Mouse (Mus musculus): ENCODE measurements around the gene Bloc1s1. TPM values are rescaled to one million over a fixed set of nuclear protein-coding genes. Genes with fewer than 3 reads are reported as not detected.

Gene Bloc1s1
- polyA plus RNA-seq, 1 experiment from 2014 or later, result 208 TPM

- peaks cover 37% of the 10 kb centered on the region for H3K27me3 ChIP-seq (replicated peaks)
- 0 out of 2 replicates have a peak, but pooled peaks cover 5% of the 10 kb centered on the region for H3K4me1 ChIP-seq
- no peak overlapping the region for H3K27ac ChIP-seq
- no peak for ATAC-seq (ENCODE audit: insufficient read depth, low FRiP score, low read depth)
- 66% methylated on average over 7 of the region's 7 CpGs for WGBS
- no peak overlapping the region for H3K9ac ChIP-seq
- H3K4me3 ChIP-seq (replicated peaks), result no peak overlapping the region
- H3K4me2 ChIP-seq, result no peak overlapping the region
- H3K9me3 ChIP-seq, result no peaks in the 10 kb centered on the region
- H3K36me3 ChIP-seq, result no peaks in the 10 kb centered on the region
Observed at GRCm38 (mm10) chr10:128929638-128930378, 6.0 kb upstream of the Bloc1s1 start.

- Histone ChIP-seq H3K9me3 (no peaks in the 10 kb centered on the region), H3K27ac (no peak overlapping the region), H3K36me3 (no peaks in the 10 kb centered on the region), H3K4me2 (no peak overlapping the region), H3K4me3 (replicated peaks) (no peak overlapping the region), H3K4me1 (peaks cover 10% of the 10 kb centered on the region; the same call in 1 of the 2 replicates), H3K27me3 (replicated peaks) (peaks cover 23% of the 10 kb centered on the region), H3K9ac (no peak overlapping the region)
- ATAC-seq (ENCODE audit: insufficient read depth, low FRiP score, low read depth), result no peak
- WGBS, result 44% methylated on average over 4 of the region's 4 CpGs
Observed at GRCm38 (mm10) chr10:128928356-128928755, 4.5 kb upstream of the Bloc1s1 start.

- H3K4me1 ChIP-seq, result peaks cover 53% of the 10 kb centered on the region
Observed at GRCm38 (mm10) chr10:128923013-128923691, 683 bp downstream of the Bloc1s1 start.

GRCm38 (mm10) chr10:128922822-128923012 lies 1.1 kb downstream of the Bloc1s1 start, which contains the start of gene Rdh5:
Gene Rdh5 (minus strand): TSS chr10:128922888.
- Histone ChIP-seq H3K9me3 (no peaks in the 10 kb centered on the region), H3K4me3 (replicated peaks) (peak within 1 kb of the TSS; percentile 93), H3K4me2 (peak within 1 kb of the TSS; percentile 89), H3K27ac (peak within 1 kb of the TSS; percentile 98), H3K27me3 (replicated peaks) (no peaks in the 10 kb centered on the region), H3K4me1 (peaks cover 55% of the 10 kb centered on the region), H3K36me3 (peaks cover 2% of the 10 kb centered on the region), H3K9ac (peak within 1 kb of the TSS; percentile 82)
- 19% methylated on average over 1 of the region's 1 CpGs for WGBS
- ATAC-seq (ENCODE audit: insufficient read depth, low FRiP score, low read depth), result no peak

More at GRCm38 (mm10) chr10:128923013-128923691, 683 bp downstream of the Bloc1s1 start:
- Histone ChIP-seq H3K36me3 (no peaks in the 10 kb centered on the region), H3K9me3 (no peaks in the 10 kb centered on the region), H3K9ac (peak overlapping the region; percentile 82), H3K27ac (peak overlapping the region; percentile 98), H3K4me2 (peak overlapping the region; percentile 89), H3K4me3 (replicated peaks) (peak overlapping the region; percentile 93), H3K27me3 (replicated peaks) (no peaks in the 10 kb centered on the region)
- under 1% methylated on average over 42 of the region's 42 CpGs for WGBS
- ATAC-seq (ENCODE audit: insufficient read depth, low FRiP score, low read depth), result peak; percentile 96

- Histone ChIP-seq H3K4me2 (peak overlapping the region; percentile 89), H3K4me3 (replicated peaks) (peak overlapping the region; percentile 93), H3K4me1 (peaks cover 55% of the 10 kb centered on the region), H3K36me3 (peaks cover 7% of the 10 kb centered on the region), H3K9me3 (no peaks in the 10 kb centered on the region), H3K27me3 (replicated peaks) (no peaks in the 10 kb centered on the region), H3K9ac (no peak overlapping the region), H3K27ac (peak overlapping the region; percentile 98)
- WGBS, result 69% methylated on average over 16 of the region's 16 CpGs
- ATAC-seq (ENCODE audit: insufficient read depth, low FRiP score, low read depth), result no peak
Observed at GRCm38 (mm10) chr10:128921883-128922821, 1.7 kb downstream of the Bloc1s1 start.

GRCm38 (mm10) chr10:128921251-128921650 lies 2.6 kb downstream of the Bloc1s1 start:
- ATAC-seq (ENCODE audit: insufficient read depth, low FRiP score, low read depth), result no peak
- H3K4me1 ChIP-seq, result peaks cover 55% of the 10 kb centered on the region
- peak overlapping the region; percentile 52 for H3K27ac ChIP-seq
- H3K9ac ChIP-seq, result no peak overlapping the region
- H3K27me3 ChIP-seq (replicated peaks), result no peaks in the 10 kb centered on the region
- H3K36me3 ChIP-seq, result peaks cover 9% of the 10 kb centered on the region
- 46% methylated on average over 1 of the region's 1 CpGs for WGBS
- H3K4me3 ChIP-seq (replicated peaks), result no peak overlapping the region
- no peak overlapping the region for H3K4me2 ChIP-seq
- H3K9me3 ChIP-seq, result no peaks in the 10 kb centered on the region

GRCm38 (mm10) chr10:128920736-128921161 lies 3.1 kb downstream of the Bloc1s1 start:
- no peak for ATAC-seq (ENCODE audit: insufficient read depth, low FRiP score, low read depth)
- WGBS, result 40% methylated on average over 3 of the region's 3 CpGs
- H3K9ac ChIP-seq, result no peak overlapping the region
- peak overlapping the region; percentile 77 for H3K27ac ChIP-seq
- peaks cover 55% of the 10 kb centered on the region for H3K4me1 ChIP-seq
- no peaks in the 10 kb centered on the region for H3K9me3 ChIP-seq
- no peak overlapping the region for H3K4me3 ChIP-seq (replicated peaks)
- H3K4me2 ChIP-seq, result no peak overlapping the region
- H3K27me3 ChIP-seq (replicated peaks), result no peaks in the 10 kb centered on the region
- H3K36me3 ChIP-seq, result peaks cover 11% of the 10 kb centered on the region

- no peak for ATAC-seq (ENCODE audit: insufficient read depth, low FRiP score, low read depth)
- peaks cover 17% of the 10 kb centered on the region for H3K36me3 ChIP-seq
- no peaks in the 10 kb centered on the region for H3K9me3 ChIP-seq
- no peaks in the 10 kb centered on the region for H3K27me3 ChIP-seq (replicated peaks)
- 70% methylated on average over 7 of the region's 7 CpGs for WGBS
- no peak overlapping the region for H3K4me2 ChIP-seq
- peak overlapping the region; percentile 77; the same call in 1 of the 2 replicates for H3K27ac ChIP-seq
- H3K4me1 ChIP-seq, result peaks cover 55% of the 10 kb centered on the region
- no peak overlapping the region for H3K4me3 ChIP-seq (replicated peaks)
- no peak overlapping the region for H3K9ac ChIP-seq
Observed at GRCm38 (mm10) chr10:128919966-128920365, 3.9 kb downstream of the Bloc1s1 start.

GRCm38 (mm10) chr10:128919203-128919631 lies 4.6 kb downstream of the Bloc1s1 start:
- H3K9ac ChIP-seq, result no peak overlapping the region
- 24% methylated on average over 6 of the region's 6 CpGs for WGBS
- no peak overlapping the region for H3K4me3 ChIP-seq (replicated peaks)
- peaks cover 24% of the 10 kb centered on the region for H3K36me3 ChIP-seq
- peak overlapping the region; percentile 77 for H3K27ac ChIP-seq
- no peaks in the 10 kb centered on the region for H3K9me3 ChIP-seq
- ATAC-seq (ENCODE audit: insufficient read depth, low FRiP score, low read depth), result peak; percentile 24; the same call in 1 of the 2 replicates
- 0 out of 2 replicates have a peak overlapping the region, but pooled peaks have one; percentile 0 for H3K4me2 ChIP-seq
- H3K27me3 ChIP-seq (replicated peaks), result no peaks in the 10 kb centered on the region
- peaks cover 53% of the 10 kb centered on the region for H3K4me1 ChIP-seq

GRCm38 (mm10) chr10:128918246-128918645 lies 5.6 kb downstream of the Bloc1s1 start:
- Histone ChIP-seq H3K27ac (no peak overlapping the region), H3K4me3 (replicated peaks) (no peak overlapping the region), H3K4me2 (no peak overlapping the region)

GRCm38 (mm10) chr10:128917400-128917799 lies 6.4 kb downstream of the Bloc1s1 start:
- Histone ChIP-seq H3K27ac (no peak overlapping the region), H3K9ac (no peak overlapping the region), H3K4me3 (replicated peaks) (no peak overlapping the region), H3K36me3 (peaks cover 33% of the 10 kb centered on the region), H3K4me1 (peaks cover 44% of the 10 kb centered on the region), H3K4me2 (no peak overlapping the region), H3K9me3 (no peaks in the 10 kb centered on the region), H3K27me3 (replicated peaks) (no peaks in the 10 kb centered on the region)
- 88% methylated on average over 6 of the region's 6 CpGs for WGBS
- ATAC-seq (ENCODE audit: insufficient read depth, low FRiP score, low read depth), result no peak

More at GRCm38 (mm10) chr10:128918246-128918645, 5.6 kb downstream of the Bloc1s1 start:
- H3K36me3 ChIP-seq, result peaks cover 33% of the 10 kb centered on the region
- WGBS, result 75% methylated on average over 7 of the region's 7 CpGs
- H3K27me3 ChIP-seq (replicated peaks), result no peaks in the 10 kb centered on the region
- H3K9me3 ChIP-seq, result no peaks in the 10 kb centered on the region
- H3K9ac ChIP-seq, result no peak overlapping the region
- peaks cover 49% of the 10 kb centered on the region for H3K4me1 ChIP-seq
- no peak for ATAC-seq (ENCODE audit: insufficient read depth, low FRiP score, low read depth)

Measured in stomach, embryonic 15.5 days (tissue).